In the genomic region with DNA sequence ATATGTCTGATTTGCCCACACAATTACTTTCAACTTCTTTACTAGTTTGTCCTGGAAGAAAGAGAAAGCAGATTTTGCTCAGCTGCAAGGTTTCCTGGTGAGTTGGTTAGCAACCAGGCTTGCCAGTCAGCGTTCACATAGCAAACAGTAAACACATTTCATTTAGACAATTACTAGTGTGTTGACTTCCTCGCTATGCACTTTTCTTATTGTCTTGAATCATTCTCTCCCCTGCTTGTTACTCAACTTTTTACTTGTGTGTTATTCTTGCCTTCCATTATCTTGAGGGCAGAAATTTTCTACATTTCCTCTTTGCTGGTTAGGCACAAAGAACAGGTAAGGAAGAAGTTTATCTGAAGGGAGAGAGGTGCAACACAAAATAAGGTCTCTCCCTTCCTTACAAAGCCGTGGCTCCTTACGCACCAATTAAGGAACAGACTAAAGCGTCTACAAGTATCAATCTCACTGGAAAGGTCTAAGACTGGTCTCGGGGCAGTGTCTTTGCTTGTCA, we compare ENCODE assay signal across 8 mouse cellular contexts. TPM values are rescaled to one million over a fixed set of nuclear protein-coding genes. Genes with fewer than 3 reads are reported as not detected.
A peak's percentile ranks its signal among the peaks of the same experiment; 100 is the strongest.
DNase-seq lines count a peak whose midpoint lies in the region; ATAC-seq and TF ChIP-seq lines count a peak whose summit lies in the region.

No protein-coding gene starts in this region.

- TF ChIP-seq CTCF in cerebellum, adult 2 months (IDR thresholded peaks at IDR 0.05; ENCODE audit: borderline replicate concordance, insufficient read depth, low read depth, low read length) = no peak

- H3K4me3 ChIP-seq in cerebellum, adult 2 months (replicated peaks; ENCODE audit: insufficient read depth, low read depth, low read length) = peak overlapping the region; percentile 72
- H3K4me3 ChIP-seq in embryonic facial prominence, embryonic 15.5 days (replicated peaks) = peak overlapping the region; percentile 92
- H3K4me3 ChIP-seq in intestine, embryonic 16.5 days (ENCODE audit: low read length) = peak overlapping the region; percentile 76
- peak overlapping the region; percentile 83 for H3K4me3 ChIP-seq in neural tube, embryonic 15.5 days (replicated peaks)

- ATAC-seq in embryonic facial prominence, embryonic 15.5 days (ENCODE audit: insufficient number of reproducible peaks, low FRiP score, low TSS enrichment, low read depth) = no peak
- no peak for ATAC-seq in intestine, embryonic 16.5 days
- no peak for ATAC-seq in neural tube, embryonic 15.5 days (ENCODE audit: low FRiP score)

- H3K27me3 ChIP-seq in cerebellum, adult 2 months (ENCODE audit: control insufficient read depth, insufficient read depth, low read length) = no peaks in the 10 kb centered on the region; the same call in 1 of the 2 replicates
- no peaks in the 10 kb centered on the region for H3K27me3 ChIP-seq in embryonic facial prominence, embryonic 15.5 days
- H3K27me3 ChIP-seq in intestine, embryonic 16.5 days (replicated peaks; ENCODE audit: control insufficient read depth, insufficient read depth, low read length) = no peaks in the 10 kb centered on the region
- H3K27me3 ChIP-seq in neural tube, embryonic 15.5 days (replicated peaks) = no peaks in the 10 kb centered on the region

- no peaks in the 10 kb centered on the region for H3K9me3 ChIP-seq in embryonic facial prominence, embryonic 15.5 days (replicated peaks)
- no peaks in the 10 kb centered on the region for H3K9me3 ChIP-seq in intestine, embryonic 16.5 days (ENCODE audit: control insufficient read depth, low read length)
- H3K9me3 ChIP-seq in neural tube, embryonic 15.5 days (replicated peaks) = no peaks in the 10 kb centered on the region

- no peak for DNase-seq in cerebellum, adult 2 months
- DNase-seq in cerebellum, postnatal 36 days = no peak
- peak; percentile 36 for DNase-seq in 3T3-L1 (ENCODE audit: low read depth, low spot score)
- no peak for DNase-seq in left cerebral cortex, postnatal 36 days (ENCODE audit: low spot score in 2 of 2)
- no peak for DNase-seq in gastrocnemius, postnatal 14 days

- no peaks in the 10 kb centered on the region for H3K4me1 ChIP-seq in cerebellum, adult 2 months (ENCODE audit: control insufficient read depth, insufficient read depth, low read length)
- peaks cover 22% of the 10 kb centered on the region for H3K4me1 ChIP-seq in embryonic facial prominence, embryonic 15.5 days
- peaks cover 3% of the 10 kb centered on the region; the same call in 1 of the 2 replicates for H3K4me1 ChIP-seq in intestine, embryonic 16.5 days (ENCODE audit: control insufficient read depth, insufficient read depth, low read length)
- H3K4me1 ChIP-seq in neural tube, embryonic 15.5 days = peaks cover 29% of the 10 kb centered on the region

- H3K9ac ChIP-seq in embryonic facial prominence, embryonic 15.5 days = peak overlapping the region; percentile 60
- peak overlapping the region; percentile 82 for H3K9ac ChIP-seq in intestine, embryonic 16.5 days (ENCODE audit: low read depth, low read length)
- H3K9ac ChIP-seq in neural tube, embryonic 15.5 days (replicated peaks) = peak overlapping the region; percentile 55

- no peaks in the 10 kb centered on the region for H3K36me3 ChIP-seq in embryonic facial prominence, embryonic 15.5 days
- no peaks in the 10 kb centered on the region for H3K36me3 ChIP-seq in intestine, embryonic 16.5 days (ENCODE audit: control insufficient read depth, insufficient read depth, low read length)
- no peaks in the 10 kb centered on the region for H3K36me3 ChIP-seq in neural tube, embryonic 15.5 days

- WGBS in cerebellum, adult 2 months = 5% methylated on average over 6 of the region's 6 CpGs
- under 1% methylated on average over 6 of the region's 6 CpGs for WGBS in embryonic facial prominence, embryonic 15.5 days
- 0% methylated on average over 6 of the region's 6 CpGs for WGBS in intestine, embryonic 16.5 days
- 0% methylated on average over 6 of the region's 6 CpGs for WGBS in neural tube, embryonic 15.5 days

- H3K4me2 ChIP-seq in embryonic facial prominence, embryonic 15.5 days (replicated peaks) = peak overlapping the region; percentile 81
- peak overlapping the region; percentile 64 for H3K4me2 ChIP-seq in intestine, embryonic 16.5 days (ENCODE audit: low read depth, low read length)
- H3K4me2 ChIP-seq in neural tube, embryonic 15.5 days = peak overlapping the region; percentile 63

- intact Hi-C loops in left cerebral cortex, postnatal 36 days (cut with DNase I) = loop anchor here (5.0 to 10.0 kb wide), 4 partner anchors 184 to 556 kb away; a partner anchor contains a TSS
- intact Hi-C loops in gastrocnemius, postnatal 14 days (cut with DNase I; ENCODE audit: low total_unique reads) = loop anchor here (10.0 kb wide), 1 partner anchor 244 kb away; no protein-coding TSS in a partner anchor

- H3K27ac ChIP-seq in cerebellum, adult 2 months (ENCODE audit: insufficient read depth, low read length) = peak overlapping the region; percentile 24; the same call in 1 of the 2 replicates
- peak overlapping the region; percentile 92 for H3K27ac ChIP-seq in embryonic facial prominence, embryonic 15.5 days (replicated peaks)
- H3K27ac ChIP-seq in intestine, embryonic 16.5 days (ENCODE audit: low read length) = peak overlapping the region; percentile 97
- H3K27ac ChIP-seq in neural tube, embryonic 15.5 days (replicated peaks) = peak overlapping the region; percentile 91

- no peak for TF ChIP-seq POLR2A in cerebellum, adult 2 months (IDR thresholded peaks at IDR 0.05; ENCODE audit: borderline replicate concordance, insufficient read depth, low read length)

RNA-seq across cellular contexts. Expression of a gene that starts 1.1 kb away (rescaled TPM):
- polyA plus RNA-seq in cerebellum, adult 2 months (2012; rRNA removed) = 193 and 234 TPM in 2 replicates
- polyA plus RNA-seq in embryonic facial prominence, embryonic 15.5 days (2015; fragmentation: Nextera tagmentation; extraction: Ambion mirVana) = 2.5 and 4.9 TPM in 2 replicates
- polyA plus RNA-seq in intestine, embryonic 16.5 days (2015; fragmentation: Nextera tagmentation; extraction: Ambion mirVana) = 1.1 and 1.3 TPM in 2 replicates
- 3.8 and 4.3 TPM in 2 replicates for polyA plus RNA-seq in neural tube, embryonic 15.5 days (2015; fragmentation: Nextera tagmentation; extraction: Ambion mirVana)
- total RNA-seq in left cerebral cortex, postnatal 36 days (2021) = 100 to 1,000 TPM; 354 to 392 TPM
- total RNA-seq in gastrocnemius, postnatal 14 days (2021) = 10 to 100 TPM; 55.8 to 72.3 TPM

Comparison
In these comparisons a context has a peak if more than half of its experiments do, and no peak if none do; other contexts are left out.
1. H3K27ac ChIP-seq: peak in every context shown above with its lines; median percentile 97 in intestine, embryonic 16.5 days; 92 in embryonic facial prominence, embryonic 15.5 days; 91 in neural tube, embryonic 15.5 days; 24 in cerebellum, adult 2 months.
2. RNA of a gene that starts 1.1 kb away (polyA plus RNA-seq): 193 to 234 TPM in cerebellum, adult 2 months; 3.8 to 4.3 TPM in neural tube, embryonic 15.5 days, 2.5 to 4.9 TPM in embryonic facial prominence, embryonic 15.5 days and 1.1 to 1.3 TPM in intestine, embryonic 16.5 days; every median in the first group is over 10 times any median in the second.
3. Peak in every context shown above with its lines, with median percentiles within 50 percentile points of each other: H3K4me3 ChIP-seq, H3K4me2 ChIP-seq and H3K9ac ChIP-seq.